Mouse (Mus musculus) ES-E14 (cell line): ENCODE measurements around the gene Klc2. TPM values are rescaled to one million over a fixed set of nuclear protein-coding genes. Genes with fewer than 3 reads are reported as not detected.

Experiments used
- DNase-seq: peaks from one replicate; pipeline ENCODE4 v3.0.0-alpha.2; 2013; ENCODE audit warnings: low read depth, low spot score
- H3K27ac ChIP-seq: 2 replicates; pipeline ENCODE4 v1.5.1; 2012; ENCODE audit warnings: low read depth, mild to moderate bottlenecking, low read length, moderate library complexity, mixed read lengths; ENCODE audit not compliant: poor library complexity, insufficient read depth, severe bottlenecking
- H3K36me3 ChIP-seq: 2 replicates; pipeline ENCODE4 v1.6.1; 2012; ENCODE audit warnings: mild to moderate bottlenecking, low read length, moderate library complexity, mixed read lengths; ENCODE audit not compliant: control insufficient read depth, poor library complexity, insufficient read depth, severe bottlenecking
- H3K4me1 ChIP-seq, 2 experiments: fragments of 150-350 bp in 1 of 2; sonication (generic) in 1 of 2; 2 replicates each; pipeline ENCODE4 v1.6.1; 2012; ENCODE audit warnings: low read length in 2 of 2, mild to moderate bottlenecking in 1 of 2, mixed read lengths in 1 of 2; ENCODE audit not compliant: control insufficient read depth in 2 of 2, insufficient read depth in 2 of 2, poor library complexity in 1 of 2
- H3K4me3 ChIP-seq, 2 experiments: fragments of 150-350 bp in 1 of 2; sonication (generic) in 1 of 2; 2 replicates each; pipeline ENCODE4 v1.5.1; 2012; ENCODE audit warnings: low read length in 2 of 2, low read depth in 1 of 2, mild to moderate bottlenecking in 1 of 2, mixed read lengths in 1 of 2; ENCODE audit not compliant: insufficient read depth in 1 of 2, poor library complexity in 1 of 2, severe bottlenecking in 1 of 2
- H3K9ac ChIP-seq: 2 replicates; pipeline ENCODE4 v1.6.1; 2012; ENCODE audit warnings: low read depth, mild to moderate bottlenecking, low read length, mixed read lengths; ENCODE audit not compliant: poor library complexity, insufficient read depth, severe bottlenecking
- H3K9me3 ChIP-seq: fragments of 150-350 bp; sonication (generic); 2 replicates; pipeline ENCODE4 v1.6.1; 2012; ENCODE audit warnings: low read depth, mild to moderate bottlenecking, low read length; ENCODE audit not compliant: control insufficient read depth, insufficient read depth
- CHD2 ChIP-seq: IDR thresholded peaks from 2 replicates; pipeline ENCODE4 v1.6.1; 2014; ENCODE audit warnings: mild to moderate bottlenecking, low read depth, low read length, inconsistent platforms
- HCFC1 ChIP-seq: IDR thresholded peaks from 2 replicates; pipeline ENCODE4 v1.6.1; 2012; ENCODE audit warnings: low read length, inconsistent platforms, borderline replicate concordance; ENCODE audit not compliant: insufficient read depth
- MAFK ChIP-seq: IDR thresholded peaks from 2 replicates; pipeline ENCODE4 v1.6.1; 2014; ENCODE audit warnings: mild to moderate bottlenecking, low read depth, low read length, inconsistent platforms; ENCODE audit not compliant: insufficient read depth
- ZC3H11A ChIP-seq: IDR thresholded peaks from 2 replicates; pipeline ENCODE4 v1.6.1; 2012; ENCODE audit warnings: low read depth, mild to moderate bottlenecking, inconsistent platforms, low read length, borderline replicate concordance
- ZNF384 ChIP-seq: IDR thresholded peaks from 2 replicates; pipeline ENCODE4 v1.6.1; 2012; ENCODE audit warnings: low read depth, low read length, inconsistent platforms
- in situ Hi-C, 2 experiments: fragments of 600-800 bp; cut with MboI; formaldehyde crosslinking; loops; one replicate each; pipeline ENCODE4 v1.15.1; 2025; ENCODE audit warnings: low sequenced_read_pairs in 2 of 2, inconsistent platforms in 1 of 2; ENCODE audit not compliant: unreplicated experiment in 2 of 2
- total RNA-seq: library from RNA; depleted of rRNA; stranded (reverse); fragments of 300-350 nt; gene quantifications from 2 replicates; pipeline ENCODE4 v1.2.3, GENCODE M21; 2012

Gene Klc2
- total RNA-seq, 1 experiment, result 14.7 TPM

DNA sequence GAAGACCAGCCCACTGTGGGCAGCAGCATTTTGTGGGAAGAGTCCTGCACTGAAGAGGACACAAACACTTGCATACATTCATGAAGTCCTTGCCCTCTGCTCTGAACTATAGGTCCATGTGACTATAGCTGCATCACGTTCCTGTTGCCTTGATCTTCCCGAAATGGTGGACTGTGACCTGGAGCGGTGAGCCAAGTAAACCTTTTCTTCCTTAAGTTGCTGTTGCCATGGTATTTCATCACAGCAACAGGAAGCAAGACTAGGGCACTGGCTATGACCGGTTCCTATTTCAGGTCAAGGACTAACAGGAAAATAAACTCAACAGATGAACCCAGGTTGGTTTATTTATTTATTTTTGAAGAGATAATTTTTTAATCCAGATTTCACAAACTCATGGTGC, 12.9 kb upstream of the Klc2 start:
- TF ChIP-seq ZNF384 (no peak), ZC3H11A (no peak), MAFK (no peak), CHD2 (no peak), HCFC1 (no peak)
- H3K36me3 ChIP-seq, result no peaks in the 10 kb centered on the region; the same call in 1 of the 2 replicates
- in situ Hi-C loops, result no loop called here

DNA sequence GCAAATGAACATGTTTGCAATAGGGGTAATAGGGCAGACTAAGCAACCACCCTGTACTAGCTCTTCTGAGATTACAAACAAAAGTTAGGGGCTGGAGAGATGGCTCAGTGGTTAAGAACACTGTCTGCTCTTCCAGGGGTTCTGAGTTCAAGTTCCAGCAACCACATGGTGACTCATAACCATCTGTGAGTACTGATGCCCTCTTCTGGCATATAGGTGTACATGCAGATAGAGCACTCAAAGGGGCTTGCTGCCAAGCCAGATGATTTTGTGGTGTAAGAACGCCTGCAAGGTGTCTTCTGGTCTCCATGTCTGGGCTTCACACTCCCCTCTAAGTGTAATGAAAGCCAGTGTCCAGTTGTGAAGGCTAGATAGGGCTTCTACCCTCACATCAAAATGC, 11.4 kb upstream of the Klc2 start:
- Histone ChIP-seq H3K9me3 (no peaks in the 10 kb centered on the region), H3K27ac (no peak overlapping the region), H3K4me3 (no peak overlapping the region), H3K4me1 (no peaks in the 10 kb centered on the region), H3K36me3 (no peaks in the 10 kb centered on the region; the same call in 1 of the 2 replicates), H3K9ac (no peak overlapping the region)
- in situ Hi-C loops, result no loop called here
- DNase-seq, result no peak
- no peak for TF ChIP-seq HCFC1
- no peak for TF ChIP-seq CHD2
- no peak for TF ChIP-seq MAFK
- no peak for TF ChIP-seq ZC3H11A
- TF ChIP-seq ZNF384, result no peak

More for the DNA sequence above, 12.9 kb upstream of the Klc2 start:
- Histone ChIP-seq H3K27ac (no peak overlapping the region), H3K9me3 (no peaks in the 10 kb centered on the region), H3K4me1 (no peaks in the 10 kb centered on the region), H3K4me3 (no peak overlapping the region), H3K9ac (no peak overlapping the region)
- no peak for DNase-seq

DNA sequence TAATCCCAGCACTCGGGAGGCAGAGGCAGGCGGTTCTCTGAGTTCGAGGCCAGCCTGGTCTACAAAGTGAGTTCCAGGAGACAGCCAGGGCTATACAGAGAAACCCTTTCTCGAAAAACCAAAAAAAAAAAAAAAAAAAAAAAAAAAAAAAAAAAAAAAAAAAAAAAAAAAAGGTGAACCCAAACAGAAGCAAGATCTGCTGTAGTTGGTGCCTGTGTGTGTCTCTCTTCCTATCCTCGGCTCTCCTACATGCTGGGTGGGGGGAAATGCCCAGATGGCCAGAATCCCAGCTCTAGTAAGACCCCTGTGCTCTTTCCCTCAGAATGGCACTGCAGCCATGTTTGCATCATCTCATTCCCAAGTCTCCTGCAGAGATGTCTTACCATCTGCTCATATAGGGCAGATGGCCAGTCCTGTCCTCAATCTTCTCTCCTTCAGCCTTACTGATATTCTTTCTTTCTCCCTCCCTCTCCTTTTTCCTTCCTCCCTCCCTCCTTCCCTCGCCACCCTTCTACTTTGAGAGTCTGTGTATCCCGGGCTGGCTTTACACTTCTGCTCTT, 5.8 kb upstream of the Klc2 start:
- Histone ChIP-seq H3K4me3 (no peak overlapping the region), H3K9ac (no peak overlapping the region), H3K36me3 (no peaks in the 10 kb centered on the region), H3K4me1 (no peaks in the 10 kb centered on the region), H3K27ac (no peak overlapping the region), H3K9me3 (no peaks in the 10 kb centered on the region)
- in situ Hi-C loops, result no loop called here
- TF ChIP-seq ZC3H11A (no peak), ZNF384 (peak; percentile 89), HCFC1 (no peak), MAFK (no peak), CHD2 (no peak)
- no peak for DNase-seq

DNA sequence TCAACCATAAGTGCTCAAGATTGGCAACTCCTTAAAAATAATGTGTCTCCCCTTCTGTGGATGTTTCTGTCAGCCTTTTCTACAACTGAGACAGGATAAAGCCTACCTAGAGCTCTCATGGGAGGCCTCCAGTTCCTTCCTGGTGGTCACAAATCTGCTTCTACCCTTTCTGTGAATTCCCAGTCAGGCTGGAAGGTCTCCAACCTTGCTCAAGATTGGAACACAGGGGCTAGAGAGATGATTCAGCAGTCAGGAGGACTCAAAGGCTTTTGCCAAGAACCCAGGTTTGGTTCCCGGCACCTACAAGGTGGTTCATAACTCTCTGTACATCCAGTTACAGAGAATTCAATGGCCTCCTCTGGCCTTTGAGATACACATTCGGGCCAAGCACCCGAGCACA, 4.9 kb upstream of the Klc2 start:
- no peak overlapping the region for H3K27ac ChIP-seq
- in situ Hi-C loops, result no loop called here
- DNase-seq, result no peak
- TF ChIP-seq ZC3H11A (no peak), CHD2 (no peak)
- H3K36me3 ChIP-seq, result no peaks in the 10 kb centered on the region
- no peak overlapping the region for H3K4me3 ChIP-seq
- H3K9me3 ChIP-seq, result no peaks in the 10 kb centered on the region
- H3K4me1 ChIP-seq, result no peaks in the 10 kb centered on the region
- H3K9ac ChIP-seq, result no peak overlapping the region

DNA sequence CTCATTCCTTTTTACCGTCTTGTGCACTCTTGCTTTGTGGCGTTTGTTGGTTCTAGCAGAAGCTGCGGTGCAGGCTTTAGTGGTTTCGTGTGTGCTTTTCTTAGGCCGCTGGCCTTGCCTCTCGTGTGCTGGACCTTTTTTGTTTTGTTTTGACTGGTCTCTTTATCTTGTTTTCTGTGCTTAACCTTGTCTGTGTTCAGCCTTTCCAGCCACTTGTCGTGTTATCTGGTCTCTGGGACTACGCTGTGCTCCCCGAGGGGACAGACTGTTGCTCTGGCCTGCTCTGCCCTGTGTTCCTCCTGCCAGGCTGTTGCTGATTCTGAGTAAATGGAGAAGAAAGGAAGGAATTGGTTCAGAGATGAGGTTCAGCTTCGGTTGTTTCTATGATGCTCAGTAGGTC, 4.1 kb upstream of the Klc2 start:
- no peaks in the 10 kb centered on the region for H3K9me3 ChIP-seq
- TF ChIP-seq ZC3H11A, result no peak
- no peak for TF ChIP-seq HCFC1
- no peak for TF ChIP-seq ZNF384
- TF ChIP-seq CHD2, result no peak
- no peak for TF ChIP-seq MAFK
- H3K4me3 ChIP-seq, result no peak overlapping the region
- no peaks in the 10 kb centered on the region for H3K36me3 ChIP-seq
- H3K9ac ChIP-seq, result no peak overlapping the region
- no peak for DNase-seq
- H3K4me1 ChIP-seq, result no peaks in the 10 kb centered on the region
- in situ Hi-C loops, result no loop called here
- H3K27ac ChIP-seq, result no peak overlapping the region
